Mouse (Mus musculus): ENCODE results near the gene Gm10135. TPM values are rescaled to one million over a fixed set of nuclear protein-coding genes. Genes with fewer than 3 reads are reported as not detected.

Gm10135 gene
- polyA plus RNA-seq, 1 experiment from 2014 or later = not detected

DNA sequence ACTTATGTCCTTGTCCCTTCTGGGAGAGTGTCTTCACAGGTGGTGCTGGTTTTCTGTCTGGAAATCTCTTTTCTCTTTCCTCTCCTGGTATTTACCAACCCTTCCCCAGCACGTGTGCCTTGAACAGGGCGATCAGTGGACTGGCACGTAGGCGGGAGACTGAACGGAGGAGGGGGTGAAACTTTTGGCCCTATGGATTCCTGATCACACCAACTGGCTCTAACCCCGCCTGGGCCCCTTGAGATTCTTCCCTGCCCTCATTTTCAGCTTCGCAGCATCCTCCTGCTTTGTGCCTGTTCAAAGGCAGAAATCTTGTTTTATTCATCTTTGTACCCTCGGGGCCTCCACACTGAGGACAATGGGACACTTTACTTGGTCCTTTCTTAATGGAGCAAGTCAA, 19.9 kb upstream of the Gm10135 start:
- no peaks in the 10 kb centered on the region for H3K9me3 ChIP-seq (replicated peaks)
- no peaks in the 10 kb centered on the region for H3K27me3 ChIP-seq (ENCODE audit: low read depth, poor library complexity, severe bottlenecking)
- no peak overlapping the region for H3K4me3 ChIP-seq
- no peaks in the 10 kb centered on the region for H3K36me3 ChIP-seq
- peaks cover 18% of the 10 kb centered on the region for H3K4me1 ChIP-seq
- 71% methylated on average over 8 of the region's 8 CpGs for WGBS
- no peak overlapping the region for H3K27ac ChIP-seq
- no peak for DNase-seq (ENCODE audit: low spot score)

DNA sequence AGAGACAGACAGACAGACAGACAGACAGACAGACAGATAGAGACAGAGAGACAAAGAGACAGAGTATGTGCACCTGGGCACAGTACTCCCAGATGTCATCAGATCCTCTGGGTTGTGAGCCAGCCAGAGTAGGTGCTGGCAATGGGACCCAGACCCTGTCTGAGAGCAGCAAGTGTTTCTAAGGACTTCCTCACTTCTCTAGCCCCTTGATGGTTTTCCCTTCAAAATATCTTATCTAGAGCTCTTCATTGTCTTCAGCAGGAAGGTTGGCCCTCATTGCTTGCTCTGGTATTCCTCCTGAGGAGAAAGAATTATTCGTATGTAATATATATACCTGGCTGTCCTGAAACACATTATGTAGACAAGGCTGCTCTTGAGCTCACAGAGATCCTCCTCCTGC, 18.0 kb upstream of the Gm10135 start:
- DNase-seq (ENCODE audit: low spot score) = no peak
- Histone ChIP-seq H3K36me3 (no peaks in the 10 kb centered on the region), H3K4me3 (no peak overlapping the region), H3K4me1 (peaks cover 18% of the 10 kb centered on the region), H3K27ac (no peak overlapping the region), H3K27me3 (ENCODE audit: low read depth, poor library complexity, severe bottlenecking) (no peaks in the 10 kb centered on the region), H3K9me3 (replicated peaks) (no peaks in the 10 kb centered on the region)
- WGBS = 91% methylated on average over 1 of the region's 1 CpGs

DNA sequence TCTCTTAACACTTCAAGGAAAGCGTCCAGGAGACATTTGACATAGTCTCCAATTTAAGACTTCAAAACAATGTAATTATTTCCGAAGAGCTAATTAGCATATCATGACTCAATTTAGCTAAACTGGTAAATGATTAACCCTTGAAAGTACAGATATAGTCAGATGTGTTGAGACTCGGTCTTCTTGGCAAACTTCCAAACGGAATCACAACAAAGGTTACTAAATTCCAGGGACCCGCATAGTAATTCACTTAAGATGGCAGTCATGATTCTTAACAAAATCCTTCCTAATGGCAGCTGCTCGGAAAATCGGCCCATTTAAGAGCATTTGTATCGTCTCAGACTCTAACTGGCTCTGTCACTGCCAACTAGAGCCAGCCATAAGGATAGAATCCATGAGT, 15.3 kb upstream of the Gm10135 start:
- Histone ChIP-seq H3K27ac (no peak overlapping the region), H3K27me3 (ENCODE audit: low read depth, poor library complexity, severe bottlenecking) (no peaks in the 10 kb centered on the region), H3K36me3 (no peaks in the 10 kb centered on the region), H3K9me3 (replicated peaks) (no peaks in the 10 kb centered on the region), H3K4me1 (peaks cover 19% of the 10 kb centered on the region), H3K4me3 (no peak overlapping the region)
- WGBS = 82% methylated on average over 8 of the region's 8 CpGs
- no peak for DNase-seq (ENCODE audit: low spot score)

- 91% methylated on average over 7 of the region's 7 CpGs for WGBS
Observed at GRCm38 (mm10) chr5:72987786-72988185, 13.3 kb upstream of the Gm10135 start.

DNA sequence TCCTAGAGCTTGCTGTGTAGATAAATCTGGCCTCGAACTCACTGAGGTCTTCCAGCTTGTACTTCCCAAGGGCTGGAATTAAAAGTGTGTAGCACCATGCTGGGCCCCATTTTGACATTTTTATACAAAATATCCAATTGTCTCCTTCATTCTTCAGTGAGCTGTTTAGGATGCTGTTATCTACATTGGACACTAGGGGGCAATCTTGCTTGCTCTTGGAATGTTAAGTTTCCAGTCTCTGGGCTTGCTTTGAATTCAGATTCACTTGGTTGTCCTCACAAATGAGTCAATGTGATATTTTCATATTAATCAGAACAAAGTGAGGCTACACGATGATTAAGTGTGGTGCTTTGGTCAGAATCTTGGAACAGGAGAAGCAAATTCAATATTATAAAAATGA, 9.6 kb upstream of the Gm10135 start:
- 8% methylated on average over 2 of the region's 2 CpGs for WGBS
- no peaks in the 10 kb centered on the region for H3K27me3 ChIP-seq (ENCODE audit: low read depth, poor library complexity, severe bottlenecking)
- no peaks in the 10 kb centered on the region for H3K9me3 ChIP-seq (replicated peaks)
- peaks cover 12% of the 10 kb centered on the region for H3K4me1 ChIP-seq
- DNase-seq (ENCODE audit: low spot score) = no peak
- no peak overlapping the region for H3K4me3 ChIP-seq
- peaks cover 16% of the 10 kb centered on the region for H3K36me3 ChIP-seq
- H3K27ac ChIP-seq = no peak overlapping the region

More at GRCm38 (mm10) chr5:72987786-72988185, 13.3 kb upstream of the Gm10135 start:
- no peak overlapping the region for H3K4me3 ChIP-seq
- DNase-seq (ENCODE audit: low spot score) = no peak
- H3K36me3 ChIP-seq = no peaks in the 10 kb centered on the region
- no peak overlapping the region for H3K27ac ChIP-seq
- H3K9me3 ChIP-seq (replicated peaks) = no peaks in the 10 kb centered on the region
- peaks cover 16% of the 10 kb centered on the region for H3K4me1 ChIP-seq
- H3K27me3 ChIP-seq (ENCODE audit: low read depth, poor library complexity, severe bottlenecking) = no peaks in the 10 kb centered on the region

GRCm38 (mm10) chr5:72976539-72976938, 2.0 kb upstream of the Gm10135 start:
- Histone ChIP-seq H3K36me3 (peaks cover 71% of the 10 kb centered on the region), H3K4me3 (no peak overlapping the region), H3K27me3 (ENCODE audit: low read depth, poor library complexity, severe bottlenecking) (no peaks in the 10 kb centered on the region), H3K27ac (no peak overlapping the region), H3K9me3 (replicated peaks) (no peaks in the 10 kb centered on the region), H3K4me1 (peaks cover under 1% of the 10 kb centered on the region; the same call in 1 of the 2 replicates)
- WGBS = 91% methylated on average over 4 of the region's 4 CpGs
- no peak for DNase-seq (ENCODE audit: low spot score)

- Histone ChIP-seq H3K36me3 (peaks cover 74% of the 10 kb centered on the region), H3K9me3 (replicated peaks) (no peaks in the 10 kb centered on the region), H3K27me3 (ENCODE audit: low read depth, poor library complexity, severe bottlenecking) (no peaks in the 10 kb centered on the region), H3K4me1 (no peaks in the 10 kb centered on the region; the same call in 1 of the 2 replicates), H3K27ac (no peak overlapping the region), H3K4me3 (no peak overlapping the region)
- no peak for DNase-seq (ENCODE audit: low spot score)
- 94% methylated on average over 6 of the region's 6 CpGs for WGBS
Observed at GRCm38 (mm10) chr5:72975996-72976395, 1.5 kb upstream of the Gm10135 start.

DNA sequence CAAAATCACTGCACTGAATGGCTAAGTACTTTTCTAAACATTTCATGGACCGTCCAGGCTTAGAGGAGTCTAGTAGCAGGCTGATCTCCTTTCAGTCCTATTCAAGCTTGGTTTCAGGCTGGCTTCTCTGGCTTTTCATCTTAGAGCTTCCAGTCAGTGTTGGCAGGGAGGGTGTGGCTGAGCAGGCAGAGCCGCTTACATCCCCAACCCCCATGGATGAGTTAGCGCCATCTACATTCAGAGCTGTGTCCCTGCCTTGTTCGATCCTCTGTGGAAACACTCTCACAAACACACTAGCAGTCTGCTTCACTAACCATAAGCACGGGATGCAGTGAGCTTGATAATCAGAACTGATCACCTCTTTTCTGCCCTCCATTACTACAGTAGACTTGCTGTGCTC, 1.6 kb downstream of the Gm10135 start:
- Histone ChIP-seq H3K4me1 (no peaks in the 10 kb centered on the region), H3K36me3 (peaks cover 76% of the 10 kb centered on the region), H3K9me3 (replicated peaks) (no peaks in the 10 kb centered on the region), H3K27ac (no peak overlapping the region), H3K27me3 (ENCODE audit: low read depth, poor library complexity, severe bottlenecking) (no peaks in the 10 kb centered on the region), H3K4me3 (no peak overlapping the region)
- WGBS = 79% methylated on average over 5 of the region's 5 CpGs
- DNase-seq (ENCODE audit: low spot score) = no peak

DNA sequence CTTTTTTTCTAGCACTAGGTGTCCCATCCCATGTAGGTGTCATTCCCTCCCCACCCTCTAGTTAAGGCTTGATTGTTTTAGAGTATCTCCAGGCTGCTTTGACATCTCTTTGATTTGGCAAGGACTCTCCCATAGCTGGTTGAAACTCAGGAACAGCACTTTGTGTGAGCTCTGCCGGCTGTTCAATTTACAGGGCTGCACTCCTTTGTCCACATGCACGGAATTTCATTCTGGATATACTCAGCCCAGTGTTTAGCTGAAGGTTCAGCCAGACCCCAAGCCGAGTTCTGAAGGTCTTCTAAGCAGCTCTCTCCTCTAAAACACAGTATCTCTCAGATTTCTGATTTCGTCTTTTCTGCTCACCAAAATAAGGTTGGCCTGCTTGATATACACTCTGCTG, 2.1 kb downstream of the Gm10135 start:
- Histone ChIP-seq H3K4me1 (no peaks in the 10 kb centered on the region), H3K4me3 (no peak overlapping the region), H3K27me3 (ENCODE audit: low read depth, poor library complexity, severe bottlenecking) (no peaks in the 10 kb centered on the region), H3K36me3 (peaks cover 79% of the 10 kb centered on the region), H3K9me3 (replicated peaks) (no peaks in the 10 kb centered on the region), H3K27ac (no peak overlapping the region)
- WGBS = 76% methylated on average over 4 of the region's 4 CpGs
- DNase-seq (ENCODE audit: low spot score) = no peak

DNA sequence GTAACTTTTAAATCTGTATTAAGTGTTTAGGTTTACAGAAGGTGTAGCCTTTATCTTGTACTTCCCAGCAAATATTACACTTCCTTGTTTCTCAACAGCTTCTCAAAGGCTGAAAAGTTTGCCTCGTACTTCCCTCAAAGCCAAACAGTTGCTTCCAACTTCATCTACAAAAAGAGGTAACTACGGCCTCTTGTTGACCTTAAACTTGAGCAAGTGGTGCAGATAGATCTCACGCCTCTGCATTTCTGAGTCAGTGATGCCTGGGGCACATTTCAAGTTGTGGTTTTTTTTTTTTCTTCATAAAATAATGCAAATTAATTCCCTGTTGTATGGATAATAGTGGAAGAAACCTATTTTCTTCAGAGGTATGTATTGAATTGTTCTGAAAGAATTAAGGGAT, 8.8 kb downstream of the Gm10135 start:
- Histone ChIP-seq H3K27ac (no peak overlapping the region), H3K9me3 (replicated peaks) (no peaks in the 10 kb centered on the region), H3K27me3 (ENCODE audit: low read depth, poor library complexity, severe bottlenecking) (no peaks in the 10 kb centered on the region), H3K36me3 (peaks cover 54% of the 10 kb centered on the region), H3K4me3 (no peak overlapping the region), H3K4me1 (no peaks in the 10 kb centered on the region)
- WGBS = 93% methylated on average over 3 of the region's 3 CpGs
- DNase-seq (ENCODE audit: low spot score) = no peak

GRCm38 (mm10) chr5:72960096-72960495, 14.4 kb downstream of the Gm10135 start:
- Histone ChIP-seq H3K4me1 (no peaks in the 10 kb centered on the region), H3K4me3 (no peak overlapping the region), H3K27ac (no peak overlapping the region), H3K9me3 (replicated peaks) (no peaks in the 10 kb centered on the region), H3K27me3 (ENCODE audit: low read depth, poor library complexity, severe bottlenecking) (no peaks in the 10 kb centered on the region), H3K36me3 (peaks cover 31% of the 10 kb centered on the region)
- 81% methylated on average over 6 of the region's 6 CpGs for WGBS
- DNase-seq (ENCODE audit: low spot score) = no peak

DNA sequence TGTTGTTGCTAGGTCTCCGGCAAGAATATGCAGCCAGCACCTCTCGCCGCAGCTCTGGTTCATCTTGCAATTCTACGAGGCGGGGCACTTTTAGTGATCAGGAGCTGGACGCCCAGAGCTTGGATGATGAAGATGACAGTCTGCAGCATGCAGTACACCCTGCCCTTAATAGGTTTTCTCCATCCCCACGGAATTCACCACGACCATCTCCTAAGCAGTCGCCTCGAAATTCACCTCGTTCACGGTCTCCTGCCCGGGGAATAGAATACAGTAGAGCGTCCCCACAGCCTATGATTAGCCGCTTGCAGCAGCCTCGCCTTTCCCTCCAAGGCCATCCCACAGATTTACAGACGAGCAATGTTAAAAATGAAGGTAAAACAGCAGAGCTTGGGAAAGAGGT, 17.2 kb downstream of the Gm10135 start:
- Histone ChIP-seq H3K9me3 (replicated peaks) (no peaks in the 10 kb centered on the region), H3K27ac (no peak overlapping the region), H3K27me3 (ENCODE audit: low read depth, poor library complexity, severe bottlenecking) (no peaks in the 10 kb centered on the region), H3K4me3 (no peak overlapping the region), H3K36me3 (peaks cover 23% of the 10 kb centered on the region), H3K4me1 (peaks cover 6% of the 10 kb centered on the region)
- 94% methylated on average over 17 of the region's 17 CpGs for WGBS
- DNase-seq (ENCODE audit: low spot score) = no peak

DNA sequence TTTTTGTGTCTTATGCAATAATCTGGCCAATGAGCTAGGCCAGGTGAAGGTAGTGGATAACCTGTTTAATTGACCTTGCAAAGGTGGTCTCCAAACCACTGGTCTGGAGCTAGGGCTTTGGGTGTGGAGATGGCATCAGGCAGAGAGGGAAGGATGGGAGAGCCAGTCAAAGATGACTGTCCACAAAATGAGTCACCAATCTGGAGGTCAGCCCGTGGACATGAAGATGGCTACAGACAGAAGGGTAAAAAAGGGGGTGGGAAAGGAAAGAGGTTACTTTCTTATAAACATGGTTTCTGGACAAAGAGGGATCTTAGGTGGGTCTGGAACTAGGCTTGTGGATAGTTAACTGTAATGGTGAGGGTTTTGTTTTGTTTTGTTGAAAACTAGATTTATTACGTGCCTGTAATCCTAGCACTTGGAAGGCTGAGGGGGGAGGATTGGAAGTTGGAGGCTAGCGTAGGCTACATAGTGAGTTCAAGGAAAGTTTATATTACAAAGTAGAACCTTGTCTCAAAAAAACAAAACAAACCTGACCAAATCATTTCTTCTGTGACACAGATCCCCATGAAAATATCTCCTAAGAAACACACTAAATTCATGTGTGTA, 20.4 kb downstream of the Gm10135 start:
- 70% methylated on average over 3 of the region's 3 CpGs for WGBS
- no peak for DNase-seq (ENCODE audit: low spot score)
- Histone ChIP-seq H3K27me3 (ENCODE audit: low read depth, poor library complexity, severe bottlenecking) (no peaks in the 10 kb centered on the region), H3K36me3 (peaks cover 27% of the 10 kb centered on the region), H3K4me3 (no peak overlapping the region), H3K27ac (peak overlapping the region; percentile 39; the same call in 1 of the 2 replicates), H3K9me3 (replicated peaks) (no peaks in the 10 kb centered on the region), H3K4me1 (peaks cover 6% of the 10 kb centered on the region)

DNA sequence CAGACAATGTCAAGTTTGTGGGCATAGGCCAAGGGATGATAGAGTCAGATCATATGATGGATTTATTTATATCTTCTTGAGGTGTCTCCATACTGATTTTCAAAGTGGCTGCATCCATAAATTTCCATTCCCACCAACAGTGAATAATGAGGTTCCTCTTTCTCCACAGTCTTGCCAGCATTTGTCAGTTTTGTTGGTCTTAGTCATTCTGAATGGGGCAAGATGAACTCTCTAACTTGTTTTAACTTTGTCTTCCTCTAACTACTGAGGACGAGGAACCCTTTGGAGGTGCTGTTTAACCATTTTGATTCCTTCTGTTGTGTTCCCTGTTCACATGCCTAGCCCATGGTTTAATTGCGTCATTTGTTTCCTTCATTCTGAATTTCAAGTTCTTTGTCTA, 24.2 kb downstream of the Gm10135 start:
- Histone ChIP-seq H3K4me1 (peaks cover 6% of the 10 kb centered on the region), H3K27ac (no peak overlapping the region), H3K36me3 (peaks cover 24% of the 10 kb centered on the region), H3K27me3 (ENCODE audit: low read depth, poor library complexity, severe bottlenecking) (no peaks in the 10 kb centered on the region), H3K9me3 (replicated peaks) (no peaks in the 10 kb centered on the region), H3K4me3 (no peak overlapping the region)
- no peak for DNase-seq (ENCODE audit: low spot score)
- WGBS = 93% methylated on average over 2 of the region's 2 CpGs

Data from limb, embryonic 10.5 days (tissue).